Mouse (Mus musculus) small intestine, adult 2 months (tissue): Measurements from ENCODE around the gene Npas3. TPM values are rescaled to one million over a fixed set of nuclear protein-coding genes. Genes with fewer than 3 reads are reported as not detected.

Source experiments
- H3K27ac ChIP-seq: fragments of 200-500 bp; 2 replicates; pipeline ENCODE4 v1.5.1; 2012; ENCODE audit warnings: low read depth, low read length, control low read depth, inconsistent platforms; ENCODE audit not compliant: insufficient read depth
- H3K27me3 ChIP-seq: fragments of 200-500 bp; 2 replicates; pipeline ENCODE4 v1.6.1; 2012; ENCODE audit warnings: mild to moderate bottlenecking, moderate library complexity, low read length, inconsistent platforms; ENCODE audit not compliant: control insufficient read depth, insufficient read depth
- H3K36me3 ChIP-seq: fragments of 200-500 bp; 2 replicates; pipeline ENCODE4 v1.6.1; 2012; ENCODE audit warnings: mild to moderate bottlenecking, low read length, control low read depth, inconsistent platforms; ENCODE audit not compliant: control insufficient read depth, insufficient read depth
- H3K4me1 ChIP-seq: fragments of 200-500 bp; 2 replicates; pipeline ENCODE4 v1.6.1; 2012; ENCODE audit warnings: low read length, inconsistent platforms, mixed read lengths; ENCODE audit not compliant: control insufficient read depth, insufficient read depth, insufficient read length
- H3K4me3 ChIP-seq: fragments of 200-500 bp; 2 replicates; pipeline ENCODE4 v1.5.1; 2012; ENCODE audit warnings: low read depth, mild to moderate bottlenecking, control low read depth, inconsistent platforms, low read length, moderate library complexity
- CTCF ChIP-seq: fragments of 200-500 bp; IDR thresholded peaks from 2 replicates; pipeline ENCODE4 v1.5.1; 2012; ENCODE audit warnings: low read depth, mild to moderate bottlenecking, control low read depth, inconsistent platforms, low read length, moderate library complexity, mixed read lengths; ENCODE audit not compliant: insufficient replicate concordance, insufficient read length; ENCODE audit errors: extremely low read depth
- POLR2A ChIP-seq: fragments of 200-500 bp; IDR thresholded peaks from 2 replicates; pipeline ENCODE4 v1.6.1; 2012; ENCODE audit warnings: low read depth, mild to moderate bottlenecking, control low read depth, inconsistent platforms, low read length, moderate library complexity
- WGBS: fragments of 180-500 bp; shearing (Covaris S2); methylation state at CpG from one replicate; pipeline ENCODE4 v1.1.7; 2018; 5-methylcytosine and 5-hydroxymethylcytosine counted together
- polyA plus RNA-seq: library from polyadenylated mRNA; depleted of rRNA; stranded (reverse); fragments of >200 nt; gene quantifications from 2 replicates; pipeline ENCODE4 v1.2.3, GENCODE M21; 2012

The Npas3 gene
- polyA plus RNA-seq, 1 experiment, result 0.13 TPM

- H3K4me3 ChIP-seq, result no peak overlapping the region
- no peak overlapping the region for H3K27ac ChIP-seq
- H3K27me3 ChIP-seq, result no peaks in the 10 kb centered on the region
- TF ChIP-seq POLR2A, result no peak
- no peak for TF ChIP-seq CTCF
- no peaks in the 10 kb centered on the region for H3K36me3 ChIP-seq
- WGBS, result 79% methylated on average over 7 of the region's 7 CpGs
- H3K4me1 ChIP-seq, result no peaks in the 10 kb centered on the region
These were observed 565.8 kb downstream of the Npas3 start for GRCm38 (mm10) chr12:53814291-53814690.

GRCm38 (mm10) chr12:53819982-53820381 is 571.5 kb downstream of the Npas3 start:
- WGBS, result 86% methylated on average over 4 of the region's 4 CpGs
- Histone ChIP-seq H3K27ac (no peak overlapping the region), H3K36me3 (no peaks in the 10 kb centered on the region), H3K27me3 (no peaks in the 10 kb centered on the region), H3K4me1 (no peaks in the 10 kb centered on the region), H3K4me3 (no peak overlapping the region)
- TF ChIP-seq POLR2A, result no peak
- no peak for TF ChIP-seq CTCF

GRCm38 (mm10) chr12:53822881-53823280 is 574.4 kb downstream of the Npas3 start:
- H3K4me1 ChIP-seq, result no peaks in the 10 kb centered on the region
- no peak overlapping the region for H3K4me3 ChIP-seq
- TF ChIP-seq POLR2A (no peak), CTCF (no peak)
- 62% methylated on average over 4 of the region's 4 CpGs for WGBS
- no peaks in the 10 kb centered on the region for H3K36me3 ChIP-seq
- H3K27ac ChIP-seq, result no peak overlapping the region
- H3K27me3 ChIP-seq, result no peaks in the 10 kb centered on the region

- Histone ChIP-seq H3K27me3 (no peaks in the 10 kb centered on the region), H3K4me1 (no peaks in the 10 kb centered on the region), H3K4me3 (no peak overlapping the region), H3K27ac (no peak overlapping the region), H3K36me3 (no peaks in the 10 kb centered on the region)
- TF ChIP-seq CTCF (no peak), POLR2A (no peak)
These were observed 576.8 kb downstream of the Npas3 start for GRCm38 (mm10) chr12:53825251-53825650.

GRCm38 (mm10) chr12:53825898-53826605 is 577.6 kb downstream of the Npas3 start:
- 64% methylated on average over 12 of the region's 12 CpGs for whole genome bisulfite sequencing
- Histone ChIP-seq H3K27ac (no peak overlapping the region), H3K4me1 (no peaks in the 10 kb centered on the region), H3K36me3 (no peaks in the 10 kb centered on the region), H3K4me3 (no peak overlapping the region), H3K27me3 (no peaks in the 10 kb centered on the region)
- TF ChIP-seq CTCF (no peak), POLR2A (no peak)

- Histone ChIP-seq H3K27ac (no peak overlapping the region), H3K4me1 (no peaks in the 10 kb centered on the region), H3K27me3 (no peaks in the 10 kb centered on the region), H3K36me3 (no peaks in the 10 kb centered on the region), H3K4me3 (no peak overlapping the region)
- TF ChIP-seq POLR2A, result no peak
- TF ChIP-seq CTCF, result no peak
- 82% methylated on average over 3 of the region's 3 CpGs for WGBS
These were observed 578.3 kb downstream of the Npas3 start for GRCm38 (mm10) chr12:53826812-53827211.

- TF ChIP-seq CTCF (no peak), POLR2A (no peak)
- Histone ChIP-seq H3K27ac (no peak overlapping the region), H3K36me3 (no peaks in the 10 kb centered on the region), H3K4me3 (no peak overlapping the region), H3K4me1 (no peaks in the 10 kb centered on the region), H3K27me3 (no peaks in the 10 kb centered on the region)
- 35% methylated on average over 6 of the region's 6 CpGs for WGBS
These were observed 584.1 kb downstream of the Npas3 start for GRCm38 (mm10) chr12:53832590-53832989.
